Mouse (Mus musculus) myocyte (in vitro differentiated cells): ENCODE measurements around the gene Cox4i2. TPM values are rescaled to one million over a fixed set of nuclear protein-coding genes. Genes with fewer than 3 reads are reported as not detected.

ENCODE experiments used
- H3K27me3 ChIP-seq: one replicate; pipeline ENCODE4 v1.6.1; 2011; ENCODE audit not compliant: control insufficient read depth, insufficient read depth, insufficient read length
- H3K36me3 ChIP-seq: one replicate; pipeline ENCODE4 v1.6.1; 2011; ENCODE audit not compliant: control insufficient read depth, insufficient read depth
- H3K4me2 ChIP-seq: one replicate; pipeline ENCODE4 v1.6.1; 2011; ENCODE audit warnings: low read depth, control low read depth
- H3K4me3 ChIP-seq: one replicate; pipeline ENCODE4 v1.5.1; 2011; ENCODE audit warnings: mild to moderate bottlenecking, control low read depth, moderate library complexity
- H3K79me2 ChIP-seq: one replicate; pipeline ENCODE4 v1.6.1; 2011; ENCODE audit not compliant: control insufficient read depth, insufficient read depth
- H3ac ChIP-seq: one replicate; pipeline ENCODE4 v1.6.1; 2011; ENCODE audit not compliant: control insufficient read depth, insufficient read length
- CEBPB ChIP-seq: IDR thresholded peaks from 2 replicates; pipeline ENCODE4 v1.6.1; 2011; ENCODE audit warnings: mild to moderate bottlenecking, moderate library complexity; ENCODE audit not compliant: poor library complexity, insufficient read depth, severe bottlenecking
- E2F4 ChIP-seq: IDR thresholded peaks from one replicate; pipeline ENCODE4 v1.6.1; 2011; ENCODE audit warnings: mild to moderate bottlenecking, control low read depth, moderate library complexity; ENCODE audit not compliant: insufficient read depth
- MAX ChIP-seq: IDR thresholded peaks from one replicate; pipeline ENCODE4 v1.6.1; 2011; ENCODE audit warnings: low read depth, mild to moderate bottlenecking, control low read depth
- MYOD1 ChIP-seq, 3 experiments: IDR thresholded peaks; one replicate each; pipeline ENCODE4 v1.6.1; 2011; ENCODE audit warnings: control low read depth in 2 of 3, low read depth in 2 of 3, mild to moderate bottlenecking in 2 of 3, moderate library complexity in 1 of 3; ENCODE audit not compliant: insufficient read length in 2 of 3, control insufficient read depth in 1 of 3
- MYOG ChIP-seq, 3 experiments: IDR thresholded peaks; one replicate each; pipeline ENCODE4 v1.6.1; 2011; ENCODE audit warnings: control low read depth in 2 of 3, low read depth in 2 of 3, mild to moderate bottlenecking in 2 of 3; ENCODE audit not compliant: insufficient read length in 2 of 3, control insufficient read depth in 1 of 3, insufficient read depth in 1 of 3
- POLR2A ChIP-seq: IDR thresholded peaks from one replicate; pipeline ENCODE4 v1.6.1; 2011; ENCODE audit warnings: low read depth, mild to moderate bottlenecking, control low read depth, moderate library complexity; ENCODE audit not compliant: insufficient read length
- POLR2AphosphoS2 ChIP-seq: IDR thresholded peaks from one replicate; pipeline ENCODE4 v1.6.1; 2011; ENCODE audit warnings: low read depth, control low read depth; ENCODE audit not compliant: insufficient read length
- REST ChIP-seq: IDR thresholded peaks from one replicate; pipeline ENCODE4 v1.6.1; 2011; ENCODE audit warnings: mild to moderate bottlenecking, control low read depth, moderate library complexity; ENCODE audit not compliant: insufficient read depth, insufficient read length
- SRF ChIP-seq: IDR thresholded peaks from one replicate; pipeline ENCODE4 v1.6.1; 2011; ENCODE audit warnings: low read depth; ENCODE audit not compliant: control insufficient read depth, insufficient read length
- TCF12 ChIP-seq: IDR thresholded peaks from one replicate; pipeline ENCODE4 v1.6.1; 2011; ENCODE audit warnings: mild to moderate bottlenecking, control low read depth; ENCODE audit not compliant: poor library complexity, insufficient read depth, severe bottlenecking
- TCF3 ChIP-seq: IDR thresholded peaks from one replicate; pipeline ENCODE4 v1.6.1; 2011; ENCODE audit warnings: low read depth, control low read depth; ENCODE audit not compliant: insufficient read length
- USF1 ChIP-seq: IDR thresholded peaks from one replicate; pipeline ENCODE4 v1.6.1; 2011; ENCODE audit warnings: low read depth, mild to moderate bottlenecking, control low read depth, moderate library complexity
- polyA plus RNA-seq: library from polyadenylated mRNA; unstranded; fragments of >200 nt; fragmentation: generic; extraction: Trizol; gene quantifications from one replicate; pipeline ENCODE4 v1.2.1, GENCODE M21; 2012; ENCODE audit warnings: missing spikeins

Gene Cox4i2
- polyA plus RNA-seq, 1 experiment, result not detected

GRCm38 (mm10) chr2:152737306-152738221, 16.4 kb upstream of the Cox4i2 start:
- Histone ChIP-seq H3K4me2 (peak overlapping the region; percentile 100), H3K79me2 (peaks cover 24% of the 10 kb centered on the region), H3ac (peak overlapping the region; percentile 54), H3K36me3 (no peaks in the 10 kb centered on the region), H3K4me3 (peak overlapping the region; percentile 97), H3K27me3 (no peaks in the 10 kb centered on the region)
- peak in 2 of 3 experiments; percentile 93 to 98 for TF ChIP-seq MYOD1 (IDR thresholded peaks at IDR 0.05; ENCODE audit: control insufficient read depth in 1 of 3, insufficient read length in 2 of 3, low read depth in 2 of 3)
- TF ChIP-seq SRF, result no peak
- TF ChIP-seq TCF12, result peak; percentile 80
- TF ChIP-seq E2F4, result no peak
- no peak for TF ChIP-seq REST
- TF ChIP-seq POLR2AphosphoS2, result peak; percentile 92
- TF ChIP-seq MAX, result no peak
- peak; percentile 44 to 98 (median 93) for TF ChIP-seq MYOG (IDR thresholded peaks at IDR 0.05; ENCODE audit: control insufficient read depth in 1 of 3, insufficient read depth in 1 of 3, insufficient read length in 2 of 3, low read depth in 2 of 3)
- peak; percentile 65 for TF ChIP-seq CEBPB
- no peak for TF ChIP-seq USF1
- peak; percentile 70 for TF ChIP-seq POLR2A
- TF ChIP-seq TCF3, result peak; percentile 83

GRCm38 (mm10) chr2:152738341-152738740, 15.6 kb upstream of the Cox4i2 start:
- Histone ChIP-seq H3K79me2 (peaks cover 24% of the 10 kb centered on the region), H3ac (no peak overlapping the region), H3K27me3 (no peaks in the 10 kb centered on the region), H3K36me3 (no peaks in the 10 kb centered on the region), H3K4me2 (peak overlapping the region; percentile 100), H3K4me3 (peak overlapping the region; percentile 97)
- TF ChIP-seq SRF, result no peak
- TF ChIP-seq USF1, result no peak
- TF ChIP-seq TCF3, result no peak
- TF ChIP-seq MYOG (IDR thresholded peaks at IDR 0.05; ENCODE audit: control insufficient read depth in 1 of 3, insufficient read depth in 1 of 3, insufficient read length in 2 of 3, low read depth in 2 of 3), result no peak
- no peak for TF ChIP-seq E2F4
- TF ChIP-seq POLR2A, result no peak
- no peak for TF ChIP-seq CEBPB
- no peak for TF ChIP-seq REST
- TF ChIP-seq MYOD1 (IDR thresholded peaks at IDR 0.05; ENCODE audit: control insufficient read depth in 1 of 3, insufficient read length in 2 of 3, low read depth in 2 of 3), result no peak

- Histone ChIP-seq H3K36me3 (no peaks in the 10 kb centered on the region), H3K79me2 (peaks cover 24% of the 10 kb centered on the region), H3K4me3 (peak overlapping the region; percentile 97), H3K27me3 (no peaks in the 10 kb centered on the region), H3K4me2 (peak overlapping the region; percentile 100), H3ac (no peak overlapping the region)
- TF ChIP-seq USF1, result no peak
- TF ChIP-seq POLR2A, result peak; percentile 29
- peak in 2 of 3 experiments; percentile 40 to 57 for TF ChIP-seq MYOG (IDR thresholded peaks at IDR 0.05; ENCODE audit: control insufficient read depth in 1 of 3, insufficient read depth in 1 of 3, insufficient read length in 2 of 3, low read depth in 2 of 3)
- no peak for TF ChIP-seq TCF3
- TF ChIP-seq MYOD1 (IDR thresholded peaks at IDR 0.05; ENCODE audit: control insufficient read depth in 1 of 3, insufficient read length in 2 of 3, low read depth in 2 of 3), result peak in 1 of 3 experiments; percentile 51
- no peak for TF ChIP-seq TCF12
- no peak for TF ChIP-seq REST
- peak; percentile 16; the same call in 1 of the 2 replicates for TF ChIP-seq CEBPB
- TF ChIP-seq POLR2AphosphoS2, result peak; percentile 69
- no peak for TF ChIP-seq MAX
- no peak for TF ChIP-seq E2F4
- no peak for TF ChIP-seq SRF
Measured at GRCm38 (mm10) chr2:152739031-152739841, 14.7 kb upstream of the Cox4i2 start.

GRCm38 (mm10) chr2:152739842-152740260, 14.1 kb upstream of the Cox4i2 start:
- H3K36me3 ChIP-seq, result no peaks in the 10 kb centered on the region
- TF ChIP-seq USF1 (no peak), TCF3 (no peak), MAX (no peak), E2F4 (no peak), REST (no peak), MYOD1 (IDR thresholded peaks at IDR 0.05; ENCODE audit: control insufficient read depth in 1 of 3, insufficient read length in 2 of 3, low read depth in 2 of 3) (no peak), TCF12 (no peak), SRF (no peak), MYOG (IDR thresholded peaks at IDR 0.05; ENCODE audit: control insufficient read depth in 1 of 3, insufficient read depth in 1 of 3, insufficient read length in 2 of 3, low read depth in 2 of 3) (no peak), POLR2A (no peak), CEBPB (no peak), POLR2AphosphoS2 (no peak)
- H3K27me3 ChIP-seq, result no peaks in the 10 kb centered on the region
- H3ac ChIP-seq, result no peak overlapping the region
- H3K4me2 ChIP-seq, result peak overlapping the region; percentile 100
- peaks cover 24% of the 10 kb centered on the region for H3K79me2 ChIP-seq
- peak overlapping the region; percentile 97 for H3K4me3 ChIP-seq
